Mouse (Mus musculus) forebrain, embryonic 12.5 days (tissue): Measurements from ENCODE around the gene Kat2b. TPM values are rescaled to one million over a fixed set of nuclear protein-coding genes. Genes with fewer than 3 reads are reported as not detected.

Source experiments
- ATAC-seq: fragments of 200-750 bp; cut with Nextera tagmentation; 2 replicates; pipeline ENCODE4 v1.8.0; 2017; ENCODE audit warnings: moderate TSS enrichment; ENCODE audit not compliant: low FRiP score
- H3K27ac ChIP-seq: fragments of 300-500 bp; sonication (generic); 2 replicates; pipeline ENCODE4 v1.5.1; 2016; ENCODE audit warnings: mild to moderate bottlenecking
- H3K27me3 ChIP-seq: fragments of 300-500 bp; sonication (generic); 2 replicates; pipeline ENCODE4 v1.6.1; 2016; ENCODE audit warnings: mild to moderate bottlenecking
- H3K36me3 ChIP-seq: fragments of 300-500 bp; sonication (generic); replicated peaks from 2 replicates; pipeline ENCODE4 v1.6.1; 2016; ENCODE audit warnings: mild to moderate bottlenecking
- H3K4me1 ChIP-seq: fragments of 300-500 bp; sonication (generic); 2 replicates; pipeline ENCODE4 v1.6.1; 2016
- H3K4me2 ChIP-seq: fragments of 300-500 bp; sonication (generic); 2 replicates; pipeline ENCODE4 v1.6.1; 2016; ENCODE audit warnings: mild to moderate bottlenecking, moderate library complexity
- H3K4me3 ChIP-seq: fragments of 300-500 bp; sonication (generic); replicated peaks from 2 replicates; pipeline ENCODE4 v1.5.1; 2016; ENCODE audit warnings: mild to moderate bottlenecking
- H3K9ac ChIP-seq: fragments of 300-500 bp; sonication (generic); 2 replicates; pipeline ENCODE4 v1.6.1; 2016; ENCODE audit warnings: mild to moderate bottlenecking
- H3K9me3 ChIP-seq: fragments of 300-500 bp; sonication (generic); 2 replicates; pipeline ENCODE4 v1.6.1; 2016
- WGBS: fragments of 180-500 bp; shearing (Covaris S2); methylation state at CpG from one replicate; pipeline ENCODE4 v1.1.7; 2016; 5-methylcytosine and 5-hydroxymethylcytosine counted together
- polyA plus RNA-seq: library from polyadenylated mRNA; unstranded; fragments of >200 nt; fragmentation: Nextera tagmentation; extraction: Ambion mirVana; gene quantifications from 2 replicates; pipeline ENCODE4 v1.2.1, GENCODE M21; 2016

Kat2b gene
- polyA plus RNA-seq, 1 experiment from 2014 or later: 8.1 TPM

- Histone ChIP-seq H3K36me3 (no peaks in the 10 kb centered on the region), H3K4me1 (peaks cover 11% of the 10 kb centered on the region)
- WGBS: 84% methylated on average over 2 of the region's 2 CpGs
These were observed 10.5 kb downstream of the Kat2b start for GRCm38 (mm10) chr17:53577151-53577550.

GRCm38 (mm10) chr17:53577754-53578153, 11.1 kb downstream of the Kat2b start:
- H3K4me2 ChIP-seq: no peak overlapping the region
- peaks cover 11% of the 10 kb centered on the region for H3K4me1 ChIP-seq
- no peak overlapping the region for H3K4me3 ChIP-seq
- no peak overlapping the region for H3K9ac ChIP-seq
- no peaks in the 10 kb centered on the region for H3K27me3 ChIP-seq
- H3K36me3 ChIP-seq: no peaks in the 10 kb centered on the region
- ATAC-seq: no peak
- H3K9me3 ChIP-seq: no peaks in the 10 kb centered on the region
- H3K27ac ChIP-seq: no peak overlapping the region
- WGBS: 87% methylated on average over 5 of the region's 5 CpGs

More at GRCm38 (mm10) chr17:53577151-53577550, 10.5 kb downstream of the Kat2b start:
- Histone ChIP-seq H3K4me2 (no peak overlapping the region), H3K9ac (no peak overlapping the region), H3K27me3 (no peaks in the 10 kb centered on the region), H3K9me3 (no peaks in the 10 kb centered on the region), H3K27ac (no peak overlapping the region), H3K4me3 (no peak overlapping the region)
- no peak for ATAC-seq

GRCm38 (mm10) chr17:53578249-53578648, 11.6 kb downstream of the Kat2b start:
- H3K9ac ChIP-seq: no peak overlapping the region
- H3K27ac ChIP-seq: no peak overlapping the region
- 86% methylated on average over 6 of the region's 6 CpGs for WGBS
- H3K27me3 ChIP-seq: no peaks in the 10 kb centered on the region
- no peak overlapping the region for H3K4me2 ChIP-seq
- no peak for ATAC-seq
- no peak overlapping the region for H3K4me3 ChIP-seq
- H3K4me1 ChIP-seq: peaks cover 11% of the 10 kb centered on the region
- H3K9me3 ChIP-seq: no peaks in the 10 kb centered on the region
- no peaks in the 10 kb centered on the region for H3K36me3 ChIP-seq

GRCm38 (mm10) chr17:53578776-53579175, 12.1 kb downstream of the Kat2b start:
- WGBS: 79% methylated on average over 9 of the region's 9 CpGs
- ATAC-seq: no peak

GRCm38 (mm10) chr17:53579612-53580011, 13.0 kb downstream of the Kat2b start:
- no peak for ATAC-seq
- 44% methylated on average over 4 of the region's 4 CpGs for WGBS

More at GRCm38 (mm10) chr17:53578776-53579175, 12.1 kb downstream of the Kat2b start:
- H3K4me1 ChIP-seq: peaks cover 11% of the 10 kb centered on the region
- H3K9ac ChIP-seq: no peak overlapping the region
- H3K27me3 ChIP-seq: no peaks in the 10 kb centered on the region
- no peaks in the 10 kb centered on the region for H3K36me3 ChIP-seq
- H3K9me3 ChIP-seq: no peaks in the 10 kb centered on the region
- no peak overlapping the region for H3K27ac ChIP-seq
- no peak overlapping the region for H3K4me3 ChIP-seq
- no peak overlapping the region for H3K4me2 ChIP-seq

GRCm38 (mm10) chr17:53580237-53580636, 13.6 kb downstream of the Kat2b start:
- H3K27me3 ChIP-seq: no peaks in the 10 kb centered on the region
- no peak for ATAC-seq
- no peak overlapping the region for H3K4me2 ChIP-seq
- no peaks in the 10 kb centered on the region for H3K36me3 ChIP-seq
- H3K27ac ChIP-seq: no peak overlapping the region
- peaks cover 11% of the 10 kb centered on the region for H3K4me1 ChIP-seq
- H3K9me3 ChIP-seq: no peaks in the 10 kb centered on the region
- 79% methylated on average over 3 of the region's 3 CpGs for WGBS
- no peak overlapping the region for H3K4me3 ChIP-seq
- no peak overlapping the region for H3K9ac ChIP-seq

More at GRCm38 (mm10) chr17:53579612-53580011, 13.0 kb downstream of the Kat2b start:
- H3K36me3 ChIP-seq: no peaks in the 10 kb centered on the region
- H3K27ac ChIP-seq: no peak overlapping the region
- peaks cover 11% of the 10 kb centered on the region for H3K4me1 ChIP-seq
- H3K27me3 ChIP-seq: no peaks in the 10 kb centered on the region
- no peak overlapping the region for H3K9ac ChIP-seq
- no peaks in the 10 kb centered on the region for H3K9me3 ChIP-seq
- H3K4me3 ChIP-seq: no peak overlapping the region
- no peak overlapping the region for H3K4me2 ChIP-seq

GRCm38 (mm10) chr17:53582026-53582585, 15.4 kb downstream of the Kat2b start:
- 72% methylated on average over 4 of the region's 4 CpGs for WGBS

GRCm38 (mm10) chr17:53582805-53583204, 16.1 kb downstream of the Kat2b start:
- Histone ChIP-seq H3K9me3 (no peaks in the 10 kb centered on the region), H3K27ac (no peak overlapping the region), H3K36me3 (no peaks in the 10 kb centered on the region), H3K4me1 (peaks cover 21% of the 10 kb centered on the region), H3K4me3 (no peak overlapping the region), H3K9ac (no peak overlapping the region), H3K4me2 (no peak overlapping the region), H3K27me3 (no peaks in the 10 kb centered on the region)
- no peak for ATAC-seq
- 89% methylated on average over 7 of the region's 7 CpGs for WGBS

More at GRCm38 (mm10) chr17:53582026-53582585, 15.4 kb downstream of the Kat2b start:
- H3K4me2 ChIP-seq: no peak overlapping the region
- no peak overlapping the region for H3K9ac ChIP-seq
- peaks cover 14% of the 10 kb centered on the region for H3K4me1 ChIP-seq
- no peak for ATAC-seq
- H3K9me3 ChIP-seq: no peaks in the 10 kb centered on the region
- H3K36me3 ChIP-seq: no peaks in the 10 kb centered on the region
- no peaks in the 10 kb centered on the region for H3K27me3 ChIP-seq
- H3K27ac ChIP-seq: no peak overlapping the region
- no peak overlapping the region for H3K4me3 ChIP-seq

- ATAC-seq: no peak
- Histone ChIP-seq H3K27me3 (no peaks in the 10 kb centered on the region), H3K36me3 (no peaks in the 10 kb centered on the region), H3K9me3 (no peaks in the 10 kb centered on the region), H3K9ac (no peak overlapping the region), H3K4me3 (no peak overlapping the region), H3K4me1 (peaks cover 15% of the 10 kb centered on the region), H3K4me2 (no peak overlapping the region), H3K27ac (no peak overlapping the region)
- WGBS: 95% methylated on average over 11 of the region's 11 CpGs
These were observed 17.4 kb downstream of the Kat2b start for GRCm38 (mm10) chr17:53583846-53584579.

- peak overlapping the region; percentile 61 for H3K27ac ChIP-seq
- H3K4me3 ChIP-seq: no peak overlapping the region
- ATAC-seq: peak; percentile 76
- H3K4me2 ChIP-seq: no peak overlapping the region
- H3K27me3 ChIP-seq: no peaks in the 10 kb centered on the region
- 72% methylated on average over 14 of the region's 14 CpGs for WGBS
- H3K36me3 ChIP-seq: no peaks in the 10 kb centered on the region
- no peak overlapping the region for H3K9ac ChIP-seq
- H3K4me1 ChIP-seq: peaks cover 12% of the 10 kb centered on the region
- H3K9me3 ChIP-seq: no peaks in the 10 kb centered on the region
These were observed 20.6 kb downstream of the Kat2b start for GRCm38 (mm10) chr17:53587074-53587851.

- H3K4me2 ChIP-seq: no peak overlapping the region
- no peaks in the 10 kb centered on the region for H3K27me3 ChIP-seq
- ATAC-seq: no peak
- H3K36me3 ChIP-seq: no peaks in the 10 kb centered on the region
- H3K9ac ChIP-seq: no peak overlapping the region
- H3K4me1 ChIP-seq: peaks cover 12% of the 10 kb centered on the region
- 0 out of 2 replicates have a peak overlapping the region, but pooled peaks have one; percentile 61 for H3K27ac ChIP-seq
- 88% methylated on average over 9 of the region's 9 CpGs for WGBS
- no peak overlapping the region for H3K4me3 ChIP-seq
- no peaks in the 10 kb centered on the region for H3K9me3 ChIP-seq
These were observed 21.6 kb downstream of the Kat2b start for GRCm38 (mm10) chr17:53588097-53588855.

GRCm38 (mm10) chr17:53590110-53590509, 23.4 kb downstream of the Kat2b start:
- ATAC-seq: no peak
- H3K27me3 ChIP-seq: no peaks in the 10 kb centered on the region
- no peaks in the 10 kb centered on the region for H3K9me3 ChIP-seq

More at GRCm38 (mm10) chr17:53590110-53590509, 23.4 kb downstream of the Kat2b start:
- Histone ChIP-seq H3K4me2 (no peak overlapping the region), H3K27ac (no peak overlapping the region), H3K9ac (no peak overlapping the region), H3K4me1 (peaks cover 12% of the 10 kb centered on the region), H3K36me3 (no peaks in the 10 kb centered on the region), H3K4me3 (no peak overlapping the region)
- WGBS: 93% methylated on average over 6 of the region's 6 CpGs
